Mouse (Mus musculus): Measurements from ENCODE around the gene Rhbdl3. TPM values are rescaled to one million over a fixed set of nuclear protein-coding genes. Genes with fewer than 3 reads are reported as not detected.

Gene Rhbdl3
- polyA plus RNA-seq, 1 experiment from 2014 or later, result 3.3 TPM

Other genes starting within 250 kb of the Rhbdl3 start
- 29.4 and 29.6 TPM in 2 replicates for gene Crlf3, start 219.9 kb upstream of the Rhbdl3 start, polyA plus RNA-seq (2014; fragmentation: Nextera tagmentation; extraction: Ambion mirVana)
- gene Atad5, start 211.5 kb upstream of the Rhbdl3 start, polyA plus RNA-seq (2014; fragmentation: Nextera tagmentation; extraction: Ambion mirVana), result 15.1 and 16.3 TPM in 2 replicates
- 25.9 and 28.2 TPM in 2 replicates for gene Tefm, start 158.7 kb upstream of the Rhbdl3 start, polyA plus RNA-seq (2014; fragmentation: Nextera tagmentation; extraction: Ambion mirVana)
- 2.3 and 3.0 TPM in 2 replicates for gene Adap2, start 146.8 kb upstream of the Rhbdl3 start, polyA plus RNA-seq (2014; fragmentation: Nextera tagmentation; extraction: Ambion mirVana)
- gene Rnf135, start 117.1 kb upstream of the Rhbdl3 start, polyA plus RNA-seq (2014; fragmentation: Nextera tagmentation; extraction: Ambion mirVana), result 8.4 TPM in 2 replicates
- gene Rhot1, start 91.9 kb upstream of the Rhbdl3 start, polyA plus RNA-seq (2014; fragmentation: Nextera tagmentation; extraction: Ambion mirVana), result 50.7 and 55.2 TPM in 2 replicates
- gene 5730455P16Rik, start 77.1 kb downstream of the Rhbdl3 start, polyA plus RNA-seq (2014; fragmentation: Nextera tagmentation; extraction: Ambion mirVana), result 22.2 and 23.0 TPM in 2 replicates
- 270 and 271 TPM in 2 replicates for gene Zfp207, start 82.4 kb downstream of the Rhbdl3 start, polyA plus RNA-seq (2014; fragmentation: Nextera tagmentation; extraction: Ambion mirVana)
- 278 and 324 TPM in 2 replicates for gene Psmd11, start 127.7 kb downstream of the Rhbdl3 start, polyA plus RNA-seq (2014; fragmentation: Nextera tagmentation; extraction: Ambion mirVana)
- gene Cdk5r1, start 176.1 kb downstream of the Rhbdl3 start, polyA plus RNA-seq (2014; fragmentation: Nextera tagmentation; extraction: Ambion mirVana), result 2.0 TPM in 2 replicates